Mouse (Mus musculus): ENCODE results near the gene B3gntl1. TPM values are rescaled to one million over a fixed set of nuclear protein-coding genes. Genes with fewer than 3 reads are reported as not detected.
"Not testable (repeated sequence)": the region's sequence is repeated elsewhere in the genome, so short reads cannot be mapped to it uniquely, and the experiment has no call there.

The B3gntl1 gene
- polyA plus RNA-seq, 1 experiment: 2.0 TPM

DNA sequence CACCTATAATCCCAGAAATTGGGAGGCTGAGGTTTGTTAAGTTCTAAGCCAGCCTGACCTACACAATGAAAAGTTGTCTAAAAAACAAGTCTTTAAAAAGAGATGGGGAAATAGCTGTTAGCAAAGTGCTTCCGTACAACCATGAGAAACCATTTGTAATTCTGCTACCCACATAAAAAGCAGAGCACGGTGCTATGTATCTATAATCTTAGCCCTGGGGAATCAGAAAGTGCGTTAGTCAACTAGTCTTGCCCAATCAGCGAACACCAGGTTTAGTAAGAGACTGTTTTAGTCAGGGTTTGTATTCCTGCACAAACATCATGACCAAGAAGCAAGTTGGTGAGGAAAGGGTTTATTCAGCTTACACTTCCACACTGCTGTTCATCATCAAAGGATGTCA lies 5.4 kb downstream of the B3gntl1 start:
- no peaks in the 10 kb centered on the region for H3K4me1 ChIP-seq (ENCODE audit: control insufficient read depth, insufficient read depth, insufficient read length, low read length)
- H3K4me3 ChIP-seq (ENCODE audit: insufficient read depth, low read depth, low read length): no peak overlapping the region
- H3K27ac ChIP-seq (replicated peaks; ENCODE audit: low read depth, low read length): no peak overlapping the region

DNA sequence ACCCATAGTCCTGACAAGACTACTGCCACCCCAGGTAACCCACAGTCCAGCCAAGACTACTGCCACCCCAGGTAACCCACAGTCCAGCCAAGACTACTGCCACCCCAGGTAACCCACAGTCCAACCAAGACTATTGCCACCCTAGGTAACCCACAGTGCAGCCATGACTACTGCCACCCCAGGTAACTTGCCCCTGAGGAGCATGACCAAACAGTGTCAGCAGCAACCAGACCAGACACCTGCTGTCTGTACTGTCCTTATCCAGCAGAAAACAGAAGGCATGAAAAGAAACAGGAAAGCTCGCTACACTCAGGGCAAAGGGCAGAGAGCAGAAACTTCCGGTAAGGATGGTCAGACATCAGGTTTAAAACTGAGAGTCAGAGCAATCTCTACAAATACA lies 11.8 kb downstream of the B3gntl1 start:
- Histone ChIP-seq H3K4me3 (ENCODE audit: insufficient read depth, low read depth, low read length) (no peak overlapping the region), H3K27ac (replicated peaks; ENCODE audit: low read depth, low read length) (no peak overlapping the region), H3K4me1 (ENCODE audit: control insufficient read depth, insufficient read depth, insufficient read length, low read length) (no peaks in the 10 kb centered on the region)

DNA sequence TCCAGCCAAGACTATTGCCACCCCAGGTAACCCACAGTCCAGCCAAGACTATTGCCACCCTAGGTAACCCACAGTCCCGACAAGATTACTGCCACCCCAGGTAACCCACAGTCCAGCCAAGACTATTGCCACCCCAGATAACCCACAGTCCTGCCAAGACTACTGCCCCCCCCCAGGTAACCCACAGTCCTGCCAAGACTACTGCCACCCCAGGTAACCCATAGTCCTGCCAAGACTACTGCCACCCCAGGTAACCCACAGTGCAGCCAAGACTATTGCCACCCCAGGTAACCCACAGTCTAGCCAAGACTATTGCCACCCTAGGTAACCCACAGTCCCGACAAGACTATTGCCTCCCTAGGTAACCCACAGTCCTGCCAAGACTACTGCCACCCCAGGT lies 12.3 kb downstream of the B3gntl1 start:
- not testable (repeated sequence) for H3K4me3 ChIP-seq (ENCODE audit: insufficient read depth, low read depth, low read length); H3K27ac ChIP-seq (replicated peaks; ENCODE audit: low read depth, low read length); H3K4me1 ChIP-seq (ENCODE audit: control insufficient read depth, insufficient read depth, insufficient read length, low read length)

DNA sequence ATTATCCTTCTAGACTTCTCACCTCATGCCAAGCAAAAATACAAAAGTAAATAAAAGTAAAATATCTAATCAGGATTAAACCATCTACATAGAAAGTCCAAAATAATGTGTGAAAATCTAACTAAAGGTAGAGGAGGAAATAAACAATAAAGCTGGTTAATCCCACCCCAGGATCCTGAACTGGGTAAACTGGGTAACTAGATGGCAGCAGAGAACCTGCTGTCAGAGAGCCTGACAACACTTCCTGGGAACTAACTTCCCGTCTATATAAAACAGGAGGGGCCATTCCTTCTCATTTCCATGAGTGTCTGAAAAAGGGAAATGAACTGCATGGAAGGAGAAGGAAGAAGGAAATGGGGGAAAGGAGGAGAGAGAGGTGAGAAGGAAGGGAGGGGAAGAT lies 14.8 kb downstream of the B3gntl1 start:
- Histone ChIP-seq H3K4me3 (ENCODE audit: insufficient read depth, low read depth, low read length) (no peak overlapping the region), H3K4me1 (ENCODE audit: control insufficient read depth, insufficient read depth, insufficient read length, low read length) (peaks cover 9% of the 10 kb centered on the region; the same call in 1 of the 2 replicates), H3K27ac (replicated peaks; ENCODE audit: low read depth, low read length) (no peak overlapping the region)

DNA sequence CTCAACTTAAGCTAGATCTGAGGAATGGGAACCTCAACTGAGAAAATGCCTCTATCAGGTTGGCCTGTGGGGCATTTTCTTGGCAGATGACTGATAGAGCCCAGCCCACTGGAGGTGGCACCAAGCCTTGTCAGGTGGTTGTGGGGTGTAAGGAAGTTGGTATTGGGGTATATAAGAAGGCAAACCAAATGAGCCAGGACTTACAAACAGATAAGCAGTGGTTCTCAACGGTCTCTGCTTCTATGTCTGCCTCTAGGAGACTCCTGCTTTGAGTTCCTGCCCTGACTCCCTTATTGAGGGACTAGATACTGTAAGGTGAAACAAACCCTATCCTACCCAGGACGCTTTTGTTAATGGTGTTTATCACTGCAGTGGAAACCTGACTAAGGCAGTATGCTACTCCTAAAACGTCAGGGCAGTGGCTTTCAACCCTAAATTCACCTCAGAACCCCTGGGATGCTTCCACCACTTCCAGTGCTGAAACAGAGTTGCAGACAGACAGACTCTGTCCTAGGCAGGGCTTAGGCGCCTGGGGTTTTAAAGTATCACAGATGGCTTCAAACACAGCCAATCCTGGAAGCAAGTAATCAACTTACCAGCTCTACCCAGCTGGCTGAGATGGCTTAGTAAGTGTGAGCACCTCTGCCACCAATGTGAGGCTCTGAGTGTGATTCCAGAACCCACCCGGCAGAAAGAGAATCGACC lies 17.0 kb downstream of the B3gntl1 start:
- no peak overlapping the region for H3K27ac ChIP-seq (replicated peaks; ENCODE audit: low read depth, low read length)
- peaks cover 9% of the 10 kb centered on the region for H3K4me1 ChIP-seq (ENCODE audit: control insufficient read depth, insufficient read depth, insufficient read length, low read length)

DNA sequence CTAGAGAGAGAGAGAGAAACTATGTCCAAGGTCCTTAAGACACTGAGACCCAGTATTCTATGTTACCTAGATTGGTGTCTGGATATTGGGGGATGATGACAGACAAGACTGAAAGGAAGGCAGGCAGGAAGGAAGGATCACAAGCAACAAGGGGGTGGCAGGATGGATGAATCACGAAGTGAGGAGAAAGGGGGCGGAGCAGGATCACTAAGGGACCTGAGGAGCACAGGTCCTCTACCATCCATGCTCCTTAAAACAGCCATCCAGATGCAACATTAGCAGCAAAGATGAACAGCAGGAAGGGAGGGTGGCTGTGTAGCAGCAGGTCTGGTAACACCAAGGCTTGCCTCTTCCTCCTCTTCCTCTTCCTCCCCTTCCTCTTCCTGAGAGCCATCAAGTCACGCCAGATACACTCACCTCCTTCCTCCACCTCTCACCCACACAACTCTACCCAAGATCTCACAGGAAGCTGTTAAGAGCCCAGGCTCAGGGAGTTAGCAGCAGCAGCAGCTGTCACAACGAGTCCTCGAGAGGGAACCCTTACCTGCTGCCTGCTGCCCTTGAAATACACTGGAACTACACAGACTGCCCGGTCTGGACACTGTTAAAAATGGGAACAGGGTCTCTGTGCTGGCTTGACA lies 17.7 kb downstream of the B3gntl1 start:
- Histone ChIP-seq H3K27ac (replicated peaks; ENCODE audit: low read depth, low read length) (no peak overlapping the region), H3K4me3 (ENCODE audit: insufficient read depth, low read depth, low read length) (no peak overlapping the region), H3K4me1 (ENCODE audit: control insufficient read depth, insufficient read depth, insufficient read length, low read length) (peaks cover 9% of the 10 kb centered on the region)

More for the DNA sequence above, 17.0 kb downstream of the B3gntl1 start:
- H3K4me3 ChIP-seq (ENCODE audit: insufficient read depth, low read depth, low read length): no peak overlapping the region

DNA sequence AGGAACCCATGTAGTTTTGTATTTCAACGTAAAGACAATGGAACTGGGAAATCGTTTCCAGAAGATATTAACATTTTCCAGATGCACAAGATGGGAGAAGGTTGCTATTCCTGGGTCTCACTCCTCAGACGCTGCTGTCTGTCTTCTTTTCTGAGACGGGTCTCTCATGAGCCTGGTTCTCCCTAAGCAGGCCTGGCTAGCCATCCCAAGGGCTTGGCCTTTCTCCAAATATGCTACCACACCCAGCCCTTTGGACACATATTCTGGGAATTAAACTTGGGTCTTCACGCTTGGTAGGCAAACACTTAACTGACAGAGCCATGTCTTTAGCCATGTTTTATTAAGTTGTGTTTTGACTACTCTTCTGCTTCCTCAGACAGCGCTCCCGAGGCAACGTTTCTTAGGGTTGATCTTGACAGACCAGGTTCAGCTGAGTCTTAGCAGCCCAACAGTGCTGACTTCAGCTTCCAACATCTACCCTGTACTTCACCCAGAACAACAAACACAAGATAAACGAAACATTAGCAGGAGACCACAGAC lies 18.5 kb downstream of the B3gntl1 start:
- Histone ChIP-seq H3K4me3 (ENCODE audit: insufficient read depth, low read depth, low read length) (no peak overlapping the region), H3K27ac (replicated peaks; ENCODE audit: low read depth, low read length) (no peak overlapping the region), H3K4me1 (ENCODE audit: control insufficient read depth, insufficient read depth, insufficient read length, low read length) (peaks cover 9% of the 10 kb centered on the region)

DNA sequence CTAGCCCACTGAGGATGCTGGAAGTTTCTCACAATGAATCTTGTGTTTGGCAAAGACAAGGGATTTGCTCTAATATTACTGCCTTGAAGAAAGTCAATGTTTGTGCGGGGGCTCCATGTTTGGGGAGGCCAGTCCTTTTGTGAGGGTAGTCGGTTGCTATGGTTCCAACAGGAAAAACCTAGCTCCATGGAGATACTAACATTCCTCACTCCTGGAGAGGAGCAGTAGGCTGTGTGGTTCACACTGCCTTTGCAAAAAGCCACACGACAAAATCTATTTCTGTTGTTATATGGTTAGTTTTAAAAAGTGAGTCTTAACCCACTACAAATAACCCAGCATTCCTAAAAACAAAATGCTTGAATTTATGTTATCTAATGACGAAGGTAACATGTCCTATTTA lies 19.3 kb downstream of the B3gntl1 start:
- H3K27ac ChIP-seq (replicated peaks; ENCODE audit: low read depth, low read length): no peak overlapping the region
- no peak overlapping the region for H3K4me3 ChIP-seq (ENCODE audit: insufficient read depth, low read depth, low read length)
- peaks cover 9% of the 10 kb centered on the region for H3K4me1 ChIP-seq (ENCODE audit: control insufficient read depth, insufficient read depth, insufficient read length, low read length)

DNA sequence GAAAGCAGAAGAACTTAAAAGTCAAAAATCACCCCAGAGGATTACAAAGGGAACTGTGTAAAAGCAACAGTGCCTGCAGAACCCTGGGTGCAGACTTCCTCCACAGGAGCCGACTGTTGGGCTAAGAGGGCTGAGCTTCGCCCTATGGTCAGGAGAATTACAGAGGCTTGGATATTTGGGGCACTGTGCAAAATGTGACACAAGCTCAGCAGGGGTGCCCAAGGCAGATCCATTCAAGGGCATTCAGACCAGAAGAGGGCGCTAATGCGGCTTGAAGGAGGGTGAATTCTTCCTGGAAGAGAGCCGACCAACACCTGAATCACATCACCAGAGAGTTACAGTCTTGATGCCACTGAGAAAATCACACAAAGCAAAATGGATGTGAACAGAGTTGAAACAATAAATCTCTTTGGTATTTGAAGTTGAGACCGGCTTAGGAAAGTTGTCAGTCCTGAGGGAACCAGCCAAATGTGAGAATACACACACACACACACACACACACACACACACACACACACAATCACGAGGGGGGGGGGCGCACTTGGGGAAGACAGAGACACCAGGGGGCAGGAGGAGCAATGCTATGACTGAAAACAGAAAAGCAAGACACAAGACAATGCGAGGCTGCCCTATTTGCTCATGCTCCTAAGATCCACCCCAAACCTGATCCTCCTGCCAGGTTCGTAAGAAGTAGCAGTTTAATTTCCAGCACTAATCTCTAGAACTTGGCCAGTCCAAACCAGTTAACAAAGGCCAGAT lies 20.2 kb downstream of the B3gntl1 start:
- Histone ChIP-seq H3K4me3 (ENCODE audit: insufficient read depth, low read depth, low read length) (no peak overlapping the region), H3K27ac (replicated peaks; ENCODE audit: low read depth, low read length) (no peak overlapping the region), H3K4me1 (ENCODE audit: control insufficient read depth, insufficient read depth, insufficient read length, low read length) (peaks cover 9% of the 10 kb centered on the region)

DNA sequence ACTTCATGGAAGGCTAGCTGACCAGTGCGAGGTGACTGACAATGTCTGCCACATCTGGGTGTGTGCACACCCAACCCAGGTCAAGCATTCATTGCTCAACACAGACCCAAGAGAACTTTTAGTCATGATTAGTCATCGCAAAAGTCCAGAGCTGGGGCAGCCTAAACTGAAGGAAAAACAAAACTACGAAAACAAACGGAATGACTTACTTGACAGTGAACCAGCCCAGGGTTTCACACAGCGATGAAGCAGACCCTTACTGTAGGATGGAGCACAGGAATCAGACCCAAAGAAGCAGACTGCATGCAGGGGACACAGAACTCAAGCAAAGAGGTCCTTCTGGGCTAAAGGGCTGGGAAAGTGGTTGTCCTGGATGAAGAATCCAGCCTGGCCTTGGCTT lies 21.0 kb downstream of the B3gntl1 start:
- no peak overlapping the region for H3K4me3 ChIP-seq (ENCODE audit: insufficient read depth, low read depth, low read length)
- peaks cover 9% of the 10 kb centered on the region for H3K4me1 ChIP-seq (ENCODE audit: control insufficient read depth, insufficient read depth, insufficient read length, low read length)
- peak overlapping the region; percentile 69 for H3K27ac ChIP-seq (replicated peaks; ENCODE audit: low read depth, low read length)

DNA sequence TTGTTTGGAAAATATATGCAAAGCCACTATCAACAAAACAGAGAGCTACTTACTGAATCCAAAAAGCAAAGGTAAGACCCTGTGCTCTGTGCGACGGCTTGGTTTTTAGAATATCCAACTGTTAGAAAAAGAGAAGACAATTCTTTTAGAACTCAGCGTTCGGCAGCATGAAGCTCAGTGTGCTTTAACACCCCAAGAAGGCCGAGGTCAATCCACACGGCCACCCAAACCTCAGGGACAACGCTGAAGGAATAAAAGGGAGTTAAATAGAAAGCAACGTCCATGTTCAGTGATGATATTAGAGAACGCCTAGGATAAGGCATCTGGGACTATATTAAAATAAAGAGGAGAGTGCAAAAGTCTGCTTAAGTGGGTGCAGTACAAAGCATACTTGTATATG lies 21.4 kb downstream of the B3gntl1 start:
- no peak overlapping the region for H3K27ac ChIP-seq (replicated peaks; ENCODE audit: low read depth, low read length)
- H3K4me3 ChIP-seq (ENCODE audit: insufficient read depth, low read depth, low read length): no peak overlapping the region
- peaks cover 9% of the 10 kb centered on the region for H3K4me1 ChIP-seq (ENCODE audit: control insufficient read depth, insufficient read depth, insufficient read length, low read length)

DNA sequence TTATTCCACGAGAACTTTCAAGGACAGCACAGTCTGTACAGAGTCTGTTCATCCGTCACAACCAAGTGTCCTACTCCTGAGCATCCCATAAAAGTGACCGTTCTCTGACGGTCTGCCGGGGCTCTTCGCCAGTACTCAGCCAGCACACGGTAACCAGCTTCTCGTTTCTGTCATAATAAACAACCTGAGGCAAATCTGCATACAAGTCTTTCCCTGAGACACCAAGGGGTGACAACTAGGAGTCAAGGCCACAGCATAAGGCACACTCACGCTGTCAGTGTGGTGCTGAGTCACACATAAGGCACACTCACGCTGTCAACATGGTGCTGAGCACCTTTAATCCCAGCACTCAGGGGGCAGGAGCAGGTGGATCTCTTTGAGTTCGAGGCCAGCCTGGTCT lies 22.3 kb downstream of the B3gntl1 start:
- peaks cover 9% of the 10 kb centered on the region for H3K4me1 ChIP-seq (ENCODE audit: control insufficient read depth, insufficient read depth, insufficient read length, low read length)
- H3K27ac ChIP-seq (replicated peaks; ENCODE audit: low read depth, low read length): no peak overlapping the region
- no peak overlapping the region for H3K4me3 ChIP-seq (ENCODE audit: insufficient read depth, low read depth, low read length)

DNA sequence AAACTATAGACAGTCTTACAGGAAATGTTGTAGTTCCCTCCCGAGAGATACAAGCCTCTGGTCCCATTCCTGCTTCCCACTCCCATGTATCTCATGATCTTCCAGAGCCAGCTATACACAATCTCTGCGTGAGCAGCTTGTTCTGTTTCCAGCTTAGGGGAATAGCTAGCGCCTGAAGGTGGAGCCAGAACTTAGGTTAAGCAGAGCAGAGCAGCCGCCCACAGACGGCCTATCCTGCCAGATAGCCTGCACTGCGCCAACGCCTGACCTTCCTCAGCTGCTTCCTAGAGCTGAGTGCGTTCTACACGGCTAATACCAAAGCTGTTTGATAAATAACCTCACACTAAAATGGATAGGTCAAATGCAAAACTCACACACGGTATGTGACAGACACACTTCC lies 23.1 kb downstream of the B3gntl1 start:
- no peak overlapping the region for H3K27ac ChIP-seq (replicated peaks; ENCODE audit: low read depth, low read length)
- H3K4me3 ChIP-seq (ENCODE audit: insufficient read depth, low read depth, low read length): no peak overlapping the region
- peaks cover 3% of the 10 kb centered on the region for H3K4me1 ChIP-seq (ENCODE audit: control insufficient read depth, insufficient read depth, insufficient read length, low read length)

DNA sequence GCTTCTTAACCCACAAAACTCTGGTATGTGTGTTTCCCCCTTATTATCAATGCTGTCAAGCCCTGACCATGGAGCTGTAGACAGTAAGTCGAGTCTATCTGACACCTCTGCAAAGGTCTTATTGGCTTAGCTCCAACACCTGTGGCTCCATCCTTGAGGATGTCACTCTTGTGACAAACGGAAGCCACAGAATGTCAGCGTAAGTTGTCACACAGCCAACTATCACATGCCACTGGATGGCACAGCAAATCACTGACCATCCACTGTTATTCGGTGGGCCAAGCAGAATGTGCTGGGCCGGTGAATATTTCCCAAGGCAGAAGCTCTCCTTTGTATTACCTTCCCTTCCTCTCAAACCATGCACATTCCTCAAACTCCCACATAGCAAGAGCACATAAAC lies 24.8 kb downstream of the B3gntl1 start:
- no peak overlapping the region for H3K27ac ChIP-seq (replicated peaks; ENCODE audit: low read depth, low read length)
- H3K4me1 ChIP-seq (ENCODE audit: control insufficient read depth, insufficient read depth, insufficient read length, low read length): no peaks in the 10 kb centered on the region; the same call in 1 of the 2 replicates
- no peak overlapping the region for H3K4me3 ChIP-seq (ENCODE audit: insufficient read depth, low read depth, low read length)

DNA sequence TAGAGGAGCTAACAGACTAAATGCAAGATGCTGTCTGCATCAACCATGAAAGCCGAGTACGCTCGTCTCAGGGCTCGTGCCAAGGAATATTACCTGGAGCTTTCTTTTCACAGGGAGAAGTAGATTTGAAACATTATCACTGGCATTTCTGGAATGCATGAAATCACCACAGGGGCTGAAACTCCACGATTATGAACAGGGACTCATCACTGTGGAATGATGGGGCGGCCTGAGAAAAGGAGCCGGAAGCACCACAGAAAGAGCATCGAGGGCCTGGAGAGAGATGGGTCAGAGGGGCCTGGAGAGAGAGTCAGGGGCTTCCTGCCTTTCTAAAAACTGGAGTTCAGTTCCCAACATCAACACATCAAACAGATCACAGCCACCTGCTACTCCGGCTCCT lies 25.6 kb downstream of the B3gntl1 start:
- Histone ChIP-seq H3K4me1 (ENCODE audit: control insufficient read depth, insufficient read depth, insufficient read length, low read length) (no peaks in the 10 kb centered on the region), H3K27ac (replicated peaks; ENCODE audit: low read depth, low read length) (no peak overlapping the region), H3K4me3 (ENCODE audit: insufficient read depth, low read depth, low read length) (no peak overlapping the region)

All from brown adipose tissue, adult 24 weeks (tissue).